Mouse (Mus musculus) liver, embryonic 14.5 days (tissue): Measurements from ENCODE around the gene Ubn1. TPM values are rescaled to one million over a fixed set of nuclear protein-coding genes. Genes with fewer than 3 reads are reported as not detected.

Source experiments
- ATAC-seq: fragments of 200-750 bp; cut with Nextera tagmentation; 2 replicates; pipeline ENCODE4 v1.8.0; 2017; ENCODE audit warnings: moderate number of reproducible peaks, mild to moderate bottlenecking, moderate library complexity; ENCODE audit not compliant: insufficient read depth
- DNase-seq, 3 experiments: peaks; one replicate each; pipeline ENCODE4 v3.0.0-alpha.2; 2012 to 2013; ENCODE audit warnings: low read depth in 3 of 3, low spot score in 3 of 3
- H3K27ac ChIP-seq: fragments of 300-500 bp; sonication (generic); 2 replicates; pipeline ENCODE4 v1.5.1; 2014; ENCODE audit warnings: moderate library complexity, mild to moderate bottlenecking, control low read depth, inconsistent platforms
- H3K27me3 ChIP-seq: fragments of 300-500 bp; sonication (generic); 2 replicates; pipeline ENCODE4 v1.6.1; 2014; ENCODE audit warnings: mild to moderate bottlenecking, low read length, moderate library complexity; ENCODE audit not compliant: control insufficient read depth, insufficient read depth
- H3K36me3 ChIP-seq: fragments of 300-500 bp; sonication (generic); replicated peaks from 2 replicates; pipeline ENCODE4 v1.6.1; 2014; ENCODE audit warnings: low read depth; ENCODE audit not compliant: control insufficient read depth, insufficient read depth
- H3K4me1 ChIP-seq, 2 experiments: fragments of 200-500 bp in 1 of 2; fragments of 300-500 bp in 1 of 2; sonication (generic) in 1 of 2; replicated peaks; 2 replicates each; pipeline ENCODE4 v1.6.1; 2012 to 2014; ENCODE audit warnings: antibody characterized with exemption in 1 of 2, inconsistent platforms in 1 of 2, low read length in 1 of 2; ENCODE audit not compliant: control insufficient read depth in 2 of 2, insufficient read depth in 2 of 2
- H3K4me2 ChIP-seq: fragments of 300-500 bp; sonication (generic); 2 replicates; pipeline ENCODE4 v1.6.1; 2014; ENCODE audit warnings: low read depth, mild to moderate bottlenecking, control low read depth, moderate library complexity
- H3K4me3 ChIP-seq, 2 experiments: fragments of 200-500 bp in 1 of 2; fragments of 300-500 bp in 1 of 2; sonication (generic) in 1 of 2; 2 replicates each; pipeline ENCODE4 v1.5.1; 2012 to 2014; ENCODE audit warnings: low read depth in 2 of 2, low read length in 2 of 2, mild to moderate bottlenecking in 2 of 2, control low read depth in 1 of 2, inconsistent platforms in 1 of 2, moderate library complexity in 1 of 2; ENCODE audit not compliant: insufficient read depth in 1 of 2
- H3K9ac ChIP-seq: fragments of 300-500 bp; sonication (generic); replicated peaks from 2 replicates; pipeline ENCODE4 v1.6.1; 2014; ENCODE audit warnings: mild to moderate bottlenecking, control low read depth, moderate library complexity
- H3K9me3 ChIP-seq: fragments of 300-500 bp; sonication (generic); 2 replicates; pipeline ENCODE4 v1.6.1; 2016; ENCODE audit warnings: low read length, mixed read lengths; ENCODE audit not compliant: control insufficient read depth
- CTCF ChIP-seq: IDR thresholded peaks from 2 replicates; pipeline ENCODE4 v1.5.1; 2016; ENCODE audit warnings: antibody characterized with exemption, low read depth, control low read depth
- EP300 ChIP-seq: IDR thresholded peaks from 2 replicates; pipeline ENCODE4 v1.6.1; 2016; ENCODE audit warnings: antibody characterized with exemption, low read depth
- WGBS: fragments of 180-500 bp; shearing (Covaris S2); extraction: QIAGEN DNeasy Blood & Tissue Kit; methylation state at CpG from one replicate; pipeline ENCODE4 v1.1.7; 2014; ENCODE audit not compliant: insufficient replicate concordance; 5-methylcytosine and 5-hydroxymethylcytosine counted together
- polyA plus RNA-seq, 2 experiments: library from polyadenylated mRNA; depleted of rRNA in 1 of 2; stranded (reverse) in 1 of 2; unstranded in 1 of 2; fragments of >200 nt; fragmentation: Nextera tagmentation in 1 of 2; extraction: Ambion mirVana in 1 of 2; gene quantifications; 2 replicates each; pipeline versions ENCODE4 v1.2.1 to v1.2.3; 2012 to 2014

Gene Ubn1
- polyA plus RNA-seq, 2 experiments: 8.9 to 11.5 TPM

DNA sequence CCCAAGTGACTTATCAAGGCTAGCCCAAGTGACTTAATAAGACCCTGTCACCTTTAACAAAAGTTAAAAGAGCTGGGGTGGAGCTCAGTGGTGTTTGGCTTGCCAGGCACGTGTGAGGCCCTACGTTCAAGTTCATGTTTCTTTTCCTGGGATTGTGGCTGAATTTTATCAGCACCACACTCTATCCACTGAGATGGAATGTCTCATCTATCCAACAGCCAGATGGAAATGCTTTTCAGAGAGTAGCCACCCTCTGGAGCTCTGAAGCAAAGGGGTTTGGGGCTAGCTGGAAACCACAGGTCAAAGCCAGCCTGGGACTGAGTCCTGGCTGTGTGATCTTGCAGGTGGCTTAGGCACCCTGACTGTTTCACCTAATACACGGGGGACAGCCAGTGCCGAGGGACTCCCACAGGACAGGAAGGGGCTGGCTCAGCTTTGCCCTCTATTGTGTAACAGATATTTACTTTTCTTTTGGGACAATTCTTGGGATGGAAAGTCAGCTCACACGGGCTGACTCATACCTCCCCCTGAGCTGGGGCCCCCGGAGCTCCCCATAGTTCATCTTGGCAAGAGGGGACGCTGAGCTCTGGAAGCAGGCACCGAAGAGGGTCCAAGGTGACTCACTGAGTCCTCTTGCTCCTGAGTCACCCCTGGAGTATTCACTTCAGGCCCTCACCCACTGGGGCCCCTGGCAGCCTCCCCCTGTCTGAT lies 85.8 kb downstream of the Ubn1 start:
- TF ChIP-seq EP300 (no peak), CTCF (no peak)
- ATAC-seq (peak; percentile 12; the same call in 1 of the 2 replicates), DNase-seq (no peak)
- Histone ChIP-seq H3K4me2 (no peak overlapping the region), H3K9ac (no peak overlapping the region), H3K27ac (no peak overlapping the region), H3K27me3 (peaks cover 25% of the 10 kb centered on the region), H3K9me3 (no peaks in the 10 kb centered on the region), H3K4me3 (no peak overlapping the region), H3K4me1 (peaks cover 0 to 4% of the 10 kb centered on the region in 2 experiments; a peak in 1 of 4 replicates), H3K36me3 (no peaks in the 10 kb centered on the region)
- WGBS: 48% methylated on average over 8 of the region's 8 CpGs

Other genes starting within 250 kb of the Ubn1 start
- not detected in 2 replicates for gene 4930562C15Rik, start 214.6 kb upstream of the Ubn1 start, polyA plus RNA-seq (2012; rRNA removed)
- gene 4930562C15Rik, start 214.6 kb upstream of the Ubn1 start, polyA plus RNA-seq (2014; fragmentation: Nextera tagmentation; extraction: Ambion mirVana): not detected in 2 replicates
- gene Ubald1, start 169.7 kb upstream of the Ubn1 start, polyA plus RNA-seq (2012; rRNA removed): 5.4 and 6.7 TPM in 2 replicates
- gene Ubald1, start 169.7 kb upstream of the Ubn1 start, polyA plus RNA-seq (2014; fragmentation: Nextera tagmentation; extraction: Ambion mirVana): 9.0 and 9.5 TPM in 2 replicates
- 15.7 and 16.3 TPM in 2 replicates for gene Mgrn1, start 163.8 kb upstream of the Ubn1 start, polyA plus RNA-seq (2012; rRNA removed)
- 17.6 and 18.0 TPM in 2 replicates for gene Mgrn1, start 163.8 kb upstream of the Ubn1 start, polyA plus RNA-seq (2014; fragmentation: Nextera tagmentation; extraction: Ambion mirVana)
- 28.8 and 33.0 TPM in 2 replicates for gene Nudt16l1, start 111.3 kb upstream of the Ubn1 start, polyA plus RNA-seq (2012; rRNA removed)
- gene Nudt16l1, start 111.3 kb upstream of the Ubn1 start, polyA plus RNA-seq (2014; fragmentation: Nextera tagmentation; extraction: Ambion mirVana): 51.8 and 52.1 TPM in 2 replicates
- 12.8 and 16.2 TPM in 2 replicates for gene Anks3, start 85.9 kb upstream of the Ubn1 start, polyA plus RNA-seq (2012; rRNA removed)
- gene Anks3, start 85.9 kb upstream of the Ubn1 start, polyA plus RNA-seq (2014; fragmentation: Nextera tagmentation; extraction: Ambion mirVana): 9.9 and 10.2 TPM in 2 replicates
- gene Sept12, start 52.2 kb upstream of the Ubn1 start, polyA plus RNA-seq (2012; rRNA removed): 0.02 TPM in 1 of 2 replicates, not detected in the other
- not detected in 2 replicates for gene Sept12, start 52.2 kb upstream of the Ubn1 start, polyA plus RNA-seq (2014; fragmentation: Nextera tagmentation; extraction: Ambion mirVana)
- gene Smim22, start 42.8 kb upstream of the Ubn1 start, polyA plus RNA-seq (2012; rRNA removed): 9.1 and 9.7 TPM in 2 replicates
- gene Smim22, start 42.8 kb upstream of the Ubn1 start, polyA plus RNA-seq (2014; fragmentation: Nextera tagmentation; extraction: Ambion mirVana): 4.5 and 7.8 TPM in 2 replicates
- gene Rogdi, start 36.5 kb upstream of the Ubn1 start, polyA plus RNA-seq (2012; rRNA removed): 35.8 and 45.7 TPM in 2 replicates
- gene Rogdi, start 36.5 kb upstream of the Ubn1 start, polyA plus RNA-seq (2014; fragmentation: Nextera tagmentation; extraction: Ambion mirVana): 39.3 and 42.0 TPM in 2 replicates
- gene Glyr1, start 194 bp upstream of the Ubn1 start, polyA plus RNA-seq (2012; rRNA removed): 23.9 and 26.4 TPM in 2 replicates
- gene Glyr1, start 194 bp upstream of the Ubn1 start, polyA plus RNA-seq (2014; fragmentation: Nextera tagmentation; extraction: Ambion mirVana): 21.7 and 26.3 TPM in 2 replicates
- 0.15 and 0.27 TPM in 2 replicates for gene Ppl, start 82.4 kb downstream of the Ubn1 start, polyA plus RNA-seq (2012; rRNA removed)
- gene Ppl, start 82.4 kb downstream of the Ubn1 start, polyA plus RNA-seq (2014; fragmentation: Nextera tagmentation; extraction: Ambion mirVana): 0.20 and 0.30 TPM in 2 replicates
- gene Sec14l5, start 97.1 kb downstream of the Ubn1 start, polyA plus RNA-seq (2012; rRNA removed): 0.01 TPM in 1 of 2 replicates, not detected in the other
- gene Sec14l5, start 97.1 kb downstream of the Ubn1 start, polyA plus RNA-seq (2014; fragmentation: Nextera tagmentation; extraction: Ambion mirVana): not detected in 2 replicates
- gene Nagpa, start 154.0 kb downstream of the Ubn1 start, polyA plus RNA-seq (2012; rRNA removed): 9.7 and 11.3 TPM in 2 replicates
- gene Nagpa, start 154.0 kb downstream of the Ubn1 start, polyA plus RNA-seq (2014; fragmentation: Nextera tagmentation; extraction: Ambion mirVana): 9.2 and 11.5 TPM in 2 replicates
- gene AU021092, start 172.2 kb downstream of the Ubn1 start, polyA plus RNA-seq (2012; rRNA removed): 0.57 and 0.71 TPM in 2 replicates
- 0.85 and 0.90 TPM in 2 replicates for gene AU021092, start 172.2 kb downstream of the Ubn1 start, polyA plus RNA-seq (2014; fragmentation: Nextera tagmentation; extraction: Ambion mirVana)
- gene Alg1, start 183.6 kb downstream of the Ubn1 start, polyA plus RNA-seq (2012; rRNA removed): 11.5 and 12.1 TPM in 2 replicates
- gene Alg1, start 183.6 kb downstream of the Ubn1 start, polyA plus RNA-seq (2014; fragmentation: Nextera tagmentation; extraction: Ambion mirVana): 11.4 and 12.5 TPM in 2 replicates
- gene Eef2kmt, start 205.9 kb downstream of the Ubn1 start, polyA plus RNA-seq (2012; rRNA removed): 10.7 and 16.3 TPM in 2 replicates
- gene Eef2kmt, start 205.9 kb downstream of the Ubn1 start, polyA plus RNA-seq (2014; fragmentation: Nextera tagmentation; extraction: Ambion mirVana): 9.9 and 12.3 TPM in 2 replicates